Mouse (Mus musculus) G1E (cell line): ENCODE measurements around the gene Gsto1.

Experiments
- CTCF ChIP-seq: IDR thresholded peaks from 2 replicates; pipeline ENCODE4 v1.5.1; 2012; ENCODE audit warnings: low read depth, low read length, inconsistent platforms, mixed read lengths
- GATA1 ChIP-seq: IDR thresholded peaks from 2 replicates; pipeline ENCODE4 v1.6.1; 2012; ENCODE audit warnings: borderline replicate concordance, low read length, inconsistent platforms, mixed read lengths
- GATA2 ChIP-seq: IDR thresholded peaks from 2 replicates; pipeline ENCODE4 v1.6.1; 2012; ENCODE audit warnings: low read depth, low read length, inconsistent platforms, borderline replicate concordance
- TAL1 ChIP-seq: conservative IDR thresholded peaks from 2 replicates; pipeline ENCODE4 v1.6.1; 2012; ENCODE audit warnings: low read depth, low read length, inconsistent platforms, mixed read lengths

- TF ChIP-seq GATA1, result no peak
- TF ChIP-seq CTCF, result no peak
- no peak for TF ChIP-seq TAL1
- TF ChIP-seq GATA2, result no peak
Observed at GRCm38 (mm10) chr19:47812091-47812490, 42.7 kb upstream of the Gsto1 start.
